Mouse (Mus musculus) heart, adult 9 months (tissue): ENCODE results near the gene Ptx4.
A peak's percentile ranks its signal among the peaks of the same experiment; 100 is the strongest.
"Not testable (repeated sequence)": the region's sequence is repeated elsewhere in the genome, so short reads cannot be mapped to it uniquely, and the experiment has no call there.

Experiments used
- DNase-seq, 2 experiments: peaks; one replicate each; pipeline ENCODE4 v3.0.0; 2022; ENCODE audit warnings: low spot score in 2 of 2

Gene Ptx4

DNA sequence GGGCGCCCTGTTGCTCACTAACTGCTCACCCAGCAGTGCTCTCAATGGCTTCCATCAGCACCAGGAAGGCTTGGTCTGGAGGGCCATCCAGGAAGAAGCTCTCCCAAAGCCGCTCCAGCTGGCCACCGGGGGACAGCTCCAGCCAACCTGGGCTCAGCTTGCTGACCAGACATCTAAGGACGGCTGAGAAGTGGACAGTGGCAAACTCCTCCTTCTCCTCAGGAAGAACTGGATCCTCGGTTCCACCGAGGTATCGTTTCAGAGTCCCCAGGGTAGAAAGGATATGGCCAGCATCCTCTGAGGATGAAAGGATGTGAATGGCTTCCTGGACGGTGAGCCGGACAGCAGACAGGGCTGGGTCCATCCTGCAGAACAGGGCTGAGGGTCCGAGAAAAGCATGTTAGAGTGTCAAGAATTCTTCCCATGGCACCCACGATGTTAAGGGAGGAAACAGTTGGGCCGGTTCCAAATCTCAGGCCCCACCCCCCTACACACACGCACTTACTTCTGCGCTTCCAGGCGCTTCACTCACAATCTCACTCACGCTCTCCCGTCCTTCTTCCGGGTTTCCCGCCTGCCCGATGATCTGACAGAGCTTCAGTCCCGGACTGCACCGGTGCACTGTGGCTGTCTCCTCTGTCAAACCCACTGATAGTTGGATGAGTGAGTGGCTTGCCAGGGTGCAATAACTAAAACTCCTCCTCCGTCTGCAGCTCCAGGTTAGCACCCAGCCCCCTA lies 5.5 kb upstream of the Ptx4 start:
- DNase-seq: peak in 1 of 2 experiments; percentile 18

DNA sequence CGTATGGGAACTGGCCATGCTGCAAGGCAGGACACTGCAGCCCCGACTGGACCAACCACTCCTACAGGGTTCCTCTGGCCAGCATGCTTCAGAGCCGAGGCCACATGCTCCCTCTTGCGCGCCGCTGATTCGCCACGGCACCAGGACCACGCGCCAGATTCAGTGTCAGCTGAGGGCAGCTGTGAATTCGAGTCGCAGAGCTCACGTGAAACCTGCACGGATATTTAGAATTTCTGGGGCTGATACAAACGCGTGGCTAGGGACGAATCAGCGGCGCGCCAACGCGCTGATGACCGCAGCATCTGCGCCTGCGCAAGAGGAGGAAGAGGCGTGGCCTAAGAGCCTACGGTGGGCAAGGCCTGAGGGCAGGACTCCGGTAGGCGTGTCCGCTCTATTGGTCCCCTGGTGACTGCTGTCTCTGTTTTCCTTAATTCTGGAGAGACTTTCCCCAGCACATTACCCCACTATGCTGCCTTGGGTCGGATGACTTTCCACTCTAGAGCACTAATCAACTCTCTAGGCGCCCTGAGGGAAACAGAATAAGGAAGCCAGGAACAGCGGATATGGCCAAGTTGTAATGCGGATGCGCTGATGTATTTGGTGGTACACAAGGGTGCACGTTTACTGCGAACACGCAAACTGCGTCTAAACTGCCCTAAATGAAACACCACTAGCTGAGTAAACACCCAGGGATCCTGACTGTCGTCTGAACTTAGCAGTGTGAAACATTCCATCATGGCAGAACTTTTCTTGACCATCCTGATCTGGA lies 4.7 kb upstream of the Ptx4 start, which contains the start of gene Telo2:
TSS of gene Telo2 (minus strand) at position 304 of the 769 bp plus-strand sequence.
- DNase-seq: peak; percentile 93 to 94

DNA sequence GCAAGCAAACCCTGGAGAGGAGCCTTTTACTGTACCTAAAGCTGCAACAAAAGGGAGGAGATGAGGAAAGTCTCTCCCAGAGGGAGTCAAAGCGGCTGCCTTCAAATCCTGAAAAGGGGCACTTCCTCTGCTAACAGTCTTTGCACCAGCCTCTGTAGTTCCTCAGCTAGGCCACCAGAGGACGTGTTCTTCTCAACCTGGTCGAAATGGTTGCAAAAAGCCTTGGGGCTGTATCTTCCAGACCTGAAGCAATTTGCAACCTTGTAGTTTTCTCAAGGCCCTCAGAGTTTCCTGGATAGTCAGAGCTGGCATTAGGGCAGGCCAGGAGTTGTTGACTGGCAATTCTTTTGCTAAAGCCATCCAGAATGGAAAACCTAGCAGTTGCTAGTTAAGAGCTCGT lies 3.3 kb upstream of the Ptx4 start:
- DNase-seq: no peak

DNA sequence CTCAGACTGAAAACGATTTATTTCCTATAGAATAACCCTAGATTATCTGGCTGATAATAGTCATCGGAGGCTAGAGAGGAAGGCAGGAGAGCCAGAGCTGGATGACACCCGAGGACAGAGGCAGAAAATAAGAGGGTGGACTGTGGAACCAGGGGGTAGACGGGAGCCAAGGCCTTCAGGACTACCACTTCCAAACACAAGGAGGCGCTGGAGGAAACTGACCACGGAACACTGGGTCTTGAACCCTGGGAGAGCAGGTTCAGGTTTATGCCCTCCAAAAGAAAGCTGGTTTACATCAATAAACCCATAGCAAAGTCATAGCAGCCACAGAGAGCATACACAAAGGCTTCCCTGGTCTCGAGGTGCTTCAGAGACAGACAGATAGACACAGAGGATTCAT lies 3.4 kb downstream of the Ptx4 start:
- no peak for DNase-seq

DNA sequence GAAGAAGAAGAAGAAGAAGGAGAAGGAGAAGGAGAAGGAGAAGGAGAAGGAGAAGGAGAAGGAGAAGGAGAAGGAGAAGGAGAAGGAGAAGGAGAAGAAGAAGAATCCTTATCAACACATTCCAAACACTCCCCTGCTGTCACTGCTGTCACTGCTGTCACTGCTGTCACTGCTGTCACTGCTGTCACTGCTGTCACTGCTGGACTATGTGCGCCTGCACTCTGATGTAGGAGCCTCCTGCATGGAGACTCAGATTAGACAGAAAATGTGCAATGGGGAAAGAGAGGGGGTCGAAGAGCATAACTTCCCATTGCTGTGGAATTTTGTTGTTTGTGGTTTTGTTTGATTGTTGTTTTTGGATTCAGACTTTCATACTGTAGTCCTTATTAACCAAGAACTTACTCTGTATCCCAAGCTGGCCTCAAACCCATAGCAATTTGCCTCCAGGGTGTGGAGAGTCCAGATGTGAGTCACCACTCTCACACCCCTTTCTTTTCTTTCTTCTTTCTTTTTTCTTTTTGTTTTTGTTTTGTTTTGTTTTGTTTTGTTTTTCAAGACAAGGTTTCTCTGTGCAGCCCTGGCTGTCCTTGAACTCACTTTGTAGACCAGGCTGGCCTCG lies 5.0 kb downstream of the Ptx4 start:
- DNase-seq: not testable (repeated sequence)

DNA sequence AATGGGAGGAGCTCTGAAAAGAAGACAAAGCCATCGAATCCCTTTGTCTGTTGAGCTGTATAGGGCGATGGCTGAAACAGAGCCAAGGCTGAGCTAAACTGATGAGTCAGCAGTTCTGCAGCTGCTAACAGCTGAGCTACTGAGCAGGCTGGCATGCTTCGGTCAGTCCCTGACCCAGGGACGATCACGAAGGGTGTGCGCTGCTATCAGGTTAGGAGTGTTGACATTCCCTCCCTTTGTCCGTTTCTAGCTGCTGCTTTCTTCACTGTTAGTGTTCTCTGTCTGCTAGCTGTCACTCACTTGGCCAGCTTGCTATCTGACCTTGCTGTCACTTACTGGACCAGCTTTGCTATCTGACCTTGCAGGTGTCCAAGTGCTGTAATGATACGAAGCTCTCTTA lies 6.5 kb downstream of the Ptx4 start:
- peak in 1 of 2 experiments; percentile 31 for DNase-seq

DNA sequence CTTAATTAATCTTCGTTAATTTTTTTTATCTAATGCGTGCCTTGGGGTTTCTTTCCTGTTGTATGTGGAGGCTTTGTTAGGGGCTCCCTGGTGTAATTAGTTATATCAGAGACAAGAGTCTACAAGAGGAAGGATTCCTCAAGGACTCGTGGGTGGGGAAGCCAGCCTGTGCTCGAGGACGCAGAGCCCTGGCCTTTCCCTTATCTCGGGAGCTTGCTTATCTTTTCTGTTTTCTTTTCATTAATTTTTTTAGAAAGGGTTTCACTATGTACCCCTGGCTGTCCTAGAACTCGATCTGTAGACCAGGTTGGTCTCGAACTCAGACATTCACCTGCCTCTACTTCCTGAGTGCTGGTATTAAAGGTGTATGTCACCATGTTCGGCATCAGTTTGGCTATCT lies 7.1 kb downstream of the Ptx4 start:
- DNase-seq: no peak

DNA sequence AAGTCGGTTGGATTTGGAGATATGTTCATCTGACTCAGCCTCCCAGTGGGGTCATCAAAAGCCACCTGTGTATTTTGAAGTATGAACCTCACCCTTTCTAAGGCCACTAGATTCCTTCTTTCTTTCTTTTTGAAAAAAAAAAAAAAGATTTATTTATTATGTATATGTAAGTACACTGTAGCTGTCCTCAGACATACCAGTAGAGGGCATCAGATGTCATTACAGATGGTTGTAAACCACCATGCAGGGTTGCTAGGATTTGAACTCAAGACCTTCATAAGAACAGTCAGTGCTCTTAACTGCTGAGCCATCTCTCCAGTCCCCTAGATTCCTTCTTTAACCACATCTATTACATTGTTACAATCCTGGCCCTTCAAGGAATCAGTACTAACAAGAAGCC lies 9.5 kb downstream of the Ptx4 start:
- no peak for DNase-seq

DNA sequence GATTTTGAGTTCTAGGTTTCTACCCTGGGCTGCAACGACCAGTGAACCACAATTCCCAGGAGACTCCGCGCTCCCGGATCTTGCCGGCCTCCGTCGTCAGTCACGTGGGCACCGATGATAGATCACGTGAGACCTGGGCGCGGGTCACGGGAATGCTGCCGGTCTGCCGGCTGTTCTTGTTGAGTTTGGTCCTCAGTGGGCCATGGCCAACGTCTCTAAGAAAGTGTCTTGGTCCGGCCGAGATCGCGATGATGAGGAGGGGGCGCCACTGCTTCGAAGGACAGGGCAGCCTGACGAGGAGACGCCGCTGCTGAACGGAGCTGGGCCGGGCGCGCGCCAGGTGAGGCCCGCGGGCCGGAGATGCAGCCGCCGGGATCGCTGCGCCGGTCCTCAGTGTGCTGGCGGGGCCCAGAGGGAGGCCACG lies 12.7 kb downstream of the Ptx4 start, which contains the start of gene Clcn7:
TSS of gene Clcn7 (plus strand) at position 117 of the 424 bp plus-strand sequence.
- peak; percentile 95 for DNase-seq

DNA sequence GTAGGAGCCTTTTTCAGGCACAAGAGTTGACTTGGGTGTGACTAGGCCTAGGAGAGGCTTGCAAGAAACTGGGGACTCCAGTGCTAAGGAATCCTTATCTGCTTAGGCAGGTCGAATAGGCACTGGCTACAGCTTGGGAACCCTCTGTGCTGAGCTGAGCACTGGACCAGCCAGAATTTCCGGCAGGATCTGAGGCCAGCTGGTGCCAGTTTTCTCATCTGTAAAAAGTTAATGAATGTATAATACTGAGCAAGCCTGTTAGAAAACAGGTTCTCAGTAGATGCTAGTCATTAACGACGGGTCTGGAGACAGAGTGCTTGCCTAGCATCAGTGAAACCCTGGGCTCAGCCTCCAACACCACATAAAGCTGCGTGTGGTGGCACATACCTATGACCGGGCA lies 15.1 kb downstream of the Ptx4 start:
- DNase-seq: no peak

DNA sequence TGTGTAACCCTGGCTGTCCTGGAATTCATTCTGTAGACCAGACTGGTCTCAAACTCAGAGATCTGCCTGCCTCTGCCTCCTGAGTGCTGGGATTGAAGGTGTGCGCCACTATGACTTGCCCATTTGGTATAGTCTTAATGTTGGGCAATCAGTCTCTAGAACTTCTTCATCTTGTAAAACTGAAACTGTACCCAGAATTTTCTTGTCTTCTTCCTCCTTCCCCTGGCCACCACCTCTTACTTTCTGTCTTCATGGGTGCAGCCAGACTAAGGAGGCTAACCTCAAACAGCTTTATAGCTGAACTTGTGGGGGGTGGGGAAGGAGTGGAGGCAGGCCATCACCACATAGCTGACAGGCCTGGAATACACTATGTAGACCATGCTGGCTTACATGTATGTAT lies 18.2 kb downstream of the Ptx4 start:
- no peak for DNase-seq

DNA sequence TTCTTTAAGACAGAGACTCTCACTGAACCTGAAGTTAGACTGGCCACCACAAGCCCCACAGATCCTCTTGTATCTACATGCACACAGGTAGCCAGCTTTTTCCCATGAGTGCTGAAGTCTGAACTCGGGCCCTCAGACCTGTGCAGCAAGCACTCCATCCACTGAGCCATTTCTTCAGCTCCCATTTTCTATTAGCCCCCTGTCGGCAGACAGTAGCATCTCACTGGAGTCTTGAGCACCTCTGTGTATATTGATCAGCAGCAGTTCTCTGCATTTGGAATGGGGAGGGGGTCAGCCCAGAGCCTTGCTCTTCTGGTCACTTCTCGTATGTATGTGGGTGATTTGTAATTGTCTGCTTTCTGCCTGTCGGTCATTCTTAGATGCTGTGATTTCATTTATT lies 19.4 kb downstream of the Ptx4 start:
- DNase-seq: no peak

DNA sequence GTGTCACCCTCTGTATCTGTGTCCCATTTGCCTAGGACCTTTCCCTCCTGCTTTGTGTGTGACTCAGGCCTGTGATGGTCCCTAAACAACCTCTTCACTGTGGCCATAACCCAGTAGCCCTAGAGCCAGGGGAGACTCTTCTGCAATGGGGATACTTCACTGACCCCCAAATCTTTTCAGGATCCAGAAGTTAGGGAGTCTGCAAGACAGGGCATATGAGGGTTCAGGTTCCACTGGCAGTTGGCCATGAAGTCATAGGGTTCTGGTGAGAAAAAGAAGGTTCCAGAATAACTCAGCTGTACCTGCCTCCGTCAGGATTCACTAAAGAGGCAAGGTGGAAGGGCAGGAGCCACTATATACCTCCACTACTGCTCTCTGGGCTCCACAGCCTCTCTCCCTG lies 41.6 kb downstream of the Ptx4 start, which contains the start of gene Ccdc154:
TSS of gene Ccdc154 (plus strand) at position 301 of the 400 bp plus-strand sequence.
- no peak for DNase-seq

DNA sequence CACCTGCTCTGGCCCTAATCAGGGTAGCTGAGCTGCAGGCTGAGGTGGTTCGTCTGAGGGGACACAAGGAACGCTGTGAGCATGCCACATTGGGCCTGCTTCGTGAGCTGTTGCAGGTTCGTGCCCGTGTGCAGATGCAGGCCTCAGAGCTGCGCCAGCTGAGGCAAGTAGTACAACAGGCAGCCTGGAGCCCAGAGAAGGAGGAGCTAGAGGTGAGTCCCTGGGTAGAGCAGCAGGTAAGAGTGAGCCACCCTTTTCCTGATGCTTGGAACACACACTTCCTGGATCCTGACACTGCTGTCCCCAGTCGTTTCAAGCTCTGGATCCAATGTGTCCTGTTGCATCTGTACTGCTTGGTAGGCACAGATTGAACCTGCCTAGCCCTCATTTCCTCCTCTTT lies 42.8 kb downstream of the Ptx4 start:
- no peak for DNase-seq

DNA sequence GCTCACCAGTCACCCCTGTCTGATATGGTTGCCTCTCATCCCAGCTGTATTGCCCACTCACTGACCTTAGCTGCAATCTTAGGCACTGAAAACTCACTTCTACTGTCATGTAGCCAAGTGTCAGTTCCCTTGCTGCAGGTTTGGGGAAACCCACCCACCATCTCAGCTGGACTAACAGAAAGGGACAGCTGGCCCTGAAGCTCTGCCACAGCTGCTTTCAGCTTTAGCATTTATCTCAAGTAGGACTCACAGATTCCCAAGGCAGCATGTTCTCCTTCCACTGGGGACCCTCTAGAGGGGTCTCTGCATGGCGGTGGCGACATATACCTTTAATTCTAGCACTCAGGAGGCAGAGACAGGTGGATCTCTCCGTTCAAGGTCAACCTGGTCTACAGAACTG lies 44.2 kb downstream of the Ptx4 start:
- no peak for DNase-seq

DNA sequence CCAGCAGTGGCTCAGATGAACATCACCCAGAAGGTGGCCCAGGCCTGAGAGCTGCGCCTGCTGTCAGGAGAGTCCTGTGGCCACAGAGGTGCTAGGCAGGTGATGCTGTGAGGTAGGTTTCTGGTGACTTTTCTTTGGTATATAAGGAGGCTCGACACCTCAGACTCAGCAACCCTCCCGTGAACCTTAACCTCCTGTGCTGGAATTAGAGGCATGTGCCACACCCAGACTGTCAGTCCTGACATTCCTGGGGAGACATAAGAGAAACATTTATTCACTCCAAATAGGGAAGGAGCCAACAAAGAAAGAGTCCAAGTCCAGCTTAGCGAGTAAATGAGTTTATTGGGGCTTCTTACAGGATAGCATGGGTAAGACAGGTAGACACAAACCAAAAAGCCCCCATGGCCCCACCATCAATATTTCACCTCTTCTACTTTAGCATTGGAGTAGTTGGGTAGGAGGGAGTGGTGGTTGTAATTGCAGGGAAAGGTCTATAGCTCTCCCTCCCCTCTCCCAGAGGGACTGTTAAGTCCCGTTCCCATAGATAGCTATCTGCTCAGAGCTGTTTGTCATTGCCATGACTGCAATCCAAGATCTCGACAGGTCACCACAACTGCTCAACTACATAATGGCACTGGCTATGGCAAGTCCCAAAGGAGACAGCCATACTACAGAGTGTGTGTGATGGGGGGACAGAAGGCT lies 45.6 kb downstream of the Ptx4 start:
- DNase-seq: no peak

DNA sequence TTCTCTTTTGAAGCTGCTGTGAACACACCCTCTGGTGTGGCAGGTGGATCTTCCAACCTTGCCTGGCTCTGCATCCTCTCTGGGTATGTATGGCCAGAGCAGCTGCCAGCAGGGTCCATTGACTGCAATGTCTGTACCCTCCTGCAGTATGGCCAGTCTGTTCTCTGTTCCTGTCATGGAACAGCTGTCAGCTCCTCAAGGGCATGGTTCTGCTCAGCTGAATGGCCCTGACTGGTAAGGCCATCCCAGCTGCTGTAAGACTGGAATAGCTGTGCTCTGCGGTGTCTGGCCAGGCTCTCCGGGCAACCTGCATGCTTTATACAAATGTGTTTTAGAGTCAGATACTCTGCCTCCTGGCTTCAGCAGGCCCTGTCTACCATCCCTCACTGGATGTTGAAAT lies 49.1 kb downstream of the Ptx4 start:
- DNase-seq: no peak

DNA sequence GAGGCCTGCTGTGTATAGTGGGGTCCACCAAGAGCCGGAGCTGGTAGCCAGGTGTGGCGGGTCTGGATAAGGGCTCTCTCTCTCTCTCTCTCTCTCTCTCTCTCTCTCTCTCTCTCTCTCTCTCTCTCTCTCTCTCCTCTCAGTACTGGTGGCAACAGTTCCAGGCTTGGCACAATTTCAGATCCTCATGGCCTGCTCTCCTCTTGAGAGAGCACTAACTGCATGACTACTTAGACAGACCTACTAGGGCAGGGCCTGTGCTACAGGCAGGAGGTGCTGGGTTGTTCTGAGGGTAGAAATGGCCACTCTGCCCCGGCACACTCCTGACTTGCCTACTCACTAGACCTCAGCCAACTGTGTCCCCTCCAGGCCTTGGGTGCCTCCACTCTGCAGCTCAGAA lies 52.0 kb downstream of the Ptx4 start:
- no peak for DNase-seq
